Mouse (Mus musculus): ENCODE measurements around the gene Apob.
A peak's percentile ranks its signal among the peaks of the same experiment; 100 is the strongest.

The Apob gene

GRCm38 (mm10) chr12:8038081-8038730 is 60.8 kb downstream of the Apob start:
- no peak for DNase-seq

- DNase-seq: no peak
Observed at GRCm38 (mm10) chr12:8042626-8043394, 65.4 kb downstream of the Apob start.

DNA sequence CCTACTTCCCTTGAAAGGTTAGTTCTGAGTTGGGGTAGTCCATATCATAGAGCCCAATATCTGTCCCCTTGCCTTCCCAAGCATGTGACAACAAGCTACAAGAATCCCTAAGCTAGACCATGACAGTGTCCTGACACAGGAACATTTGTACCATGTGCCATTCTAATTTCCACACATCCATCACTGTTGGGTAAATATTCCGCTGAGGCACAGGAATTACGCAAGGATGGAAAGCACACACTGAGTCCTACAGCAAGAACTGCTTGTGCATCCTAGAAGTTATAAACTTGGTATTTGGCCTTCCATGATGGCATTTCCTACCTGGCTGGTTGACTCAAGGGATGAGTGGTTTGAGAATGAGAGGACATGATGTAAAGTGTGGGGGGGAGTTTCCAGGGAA is 69.6 kb downstream of the Apob start:
- DNase-seq: no peak

- DNase-seq: no peak
Observed at GRCm38 (mm10) chr12:8047789-8048309, 70.4 kb downstream of the Apob start.

DNA sequence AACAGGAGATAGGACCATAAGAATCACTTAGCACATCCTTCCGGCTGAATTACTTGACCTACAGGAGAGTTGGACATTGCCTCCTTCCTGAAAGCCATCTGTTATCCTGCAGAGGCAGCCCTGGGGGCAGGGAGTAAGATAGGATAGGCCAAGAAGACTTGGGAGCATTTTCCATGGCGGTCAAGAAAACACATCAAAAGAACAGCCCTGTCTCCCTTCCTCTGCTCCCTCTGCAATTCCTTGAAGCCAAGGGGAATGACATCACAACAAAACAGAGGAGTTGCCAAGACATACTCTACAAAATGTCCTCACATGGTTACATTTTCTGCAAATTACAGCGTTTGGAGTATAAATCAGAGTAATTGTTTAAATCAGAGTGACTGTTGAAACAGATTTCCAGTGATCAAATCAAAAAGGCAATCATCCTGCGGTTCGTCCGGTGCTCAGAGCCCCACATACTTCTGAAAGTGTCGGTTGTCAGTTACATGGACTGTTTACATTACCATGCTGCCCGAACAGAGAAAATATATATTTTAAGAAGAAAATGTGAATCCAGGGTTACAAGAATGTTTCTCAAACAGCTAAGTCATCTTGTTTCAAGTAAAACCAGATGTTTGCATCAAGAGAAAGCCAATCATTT is 78.7 kb downstream of the Apob start:
- DNase-seq: no peak

DNA sequence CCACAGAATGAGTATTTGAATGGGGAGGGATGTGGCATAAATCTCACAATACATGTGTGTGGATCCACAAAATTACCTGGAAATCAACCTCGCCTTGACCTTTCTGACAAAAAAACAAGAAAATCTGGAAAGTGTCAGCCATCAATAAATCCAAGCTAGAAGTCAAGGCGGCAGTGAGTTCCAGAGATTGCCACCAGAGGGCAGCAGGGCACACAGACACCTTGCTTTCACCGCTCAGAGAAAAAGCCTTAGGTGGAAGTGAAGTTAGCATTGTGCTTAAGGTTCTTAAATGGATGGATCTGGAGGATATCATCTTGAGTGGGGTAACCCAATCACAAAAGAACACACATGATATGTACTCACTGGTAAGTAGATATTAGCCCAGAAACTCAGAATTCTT is 82.1 kb downstream of the Apob start:
- DNase-seq: peak; percentile 59

DNA sequence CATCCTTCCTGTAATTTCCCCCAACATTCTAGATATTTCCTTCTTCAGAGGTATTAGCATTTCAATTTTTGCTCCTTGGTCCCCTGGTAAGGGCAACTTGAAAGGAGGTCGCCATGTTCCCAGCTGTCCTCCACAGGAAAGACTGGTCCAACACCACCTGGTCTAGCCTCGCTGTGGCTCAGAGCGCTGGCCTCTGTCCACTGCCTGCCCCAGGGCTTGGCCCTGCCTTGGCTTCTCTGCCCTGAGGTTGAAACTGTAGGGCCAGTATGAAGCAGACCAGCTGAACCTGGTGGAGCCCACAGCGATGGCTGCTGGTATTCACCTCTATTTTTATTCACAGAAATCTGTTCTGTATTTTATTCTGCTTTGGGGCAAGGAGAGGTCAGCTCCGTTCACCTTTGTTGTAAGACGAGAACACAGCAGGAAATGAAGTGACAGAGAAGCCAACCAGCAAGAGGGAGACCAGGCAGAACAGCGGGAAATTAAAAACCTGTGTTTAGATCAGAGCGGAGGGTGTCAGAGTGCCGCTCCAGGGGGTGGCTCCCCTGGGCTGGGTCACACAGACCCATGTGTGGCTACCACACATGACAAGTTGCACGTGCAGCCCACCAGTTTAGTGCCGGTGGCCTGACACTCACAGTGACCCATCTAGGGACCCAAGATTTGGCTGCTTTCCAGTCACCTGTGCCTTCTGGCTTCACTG is 86.1 kb downstream of the Apob start:
- no peak for DNase-seq
